Mouse (Mus musculus): ENCODE results near the gene Rbfox1.

Gene Rbfox1

DNA sequence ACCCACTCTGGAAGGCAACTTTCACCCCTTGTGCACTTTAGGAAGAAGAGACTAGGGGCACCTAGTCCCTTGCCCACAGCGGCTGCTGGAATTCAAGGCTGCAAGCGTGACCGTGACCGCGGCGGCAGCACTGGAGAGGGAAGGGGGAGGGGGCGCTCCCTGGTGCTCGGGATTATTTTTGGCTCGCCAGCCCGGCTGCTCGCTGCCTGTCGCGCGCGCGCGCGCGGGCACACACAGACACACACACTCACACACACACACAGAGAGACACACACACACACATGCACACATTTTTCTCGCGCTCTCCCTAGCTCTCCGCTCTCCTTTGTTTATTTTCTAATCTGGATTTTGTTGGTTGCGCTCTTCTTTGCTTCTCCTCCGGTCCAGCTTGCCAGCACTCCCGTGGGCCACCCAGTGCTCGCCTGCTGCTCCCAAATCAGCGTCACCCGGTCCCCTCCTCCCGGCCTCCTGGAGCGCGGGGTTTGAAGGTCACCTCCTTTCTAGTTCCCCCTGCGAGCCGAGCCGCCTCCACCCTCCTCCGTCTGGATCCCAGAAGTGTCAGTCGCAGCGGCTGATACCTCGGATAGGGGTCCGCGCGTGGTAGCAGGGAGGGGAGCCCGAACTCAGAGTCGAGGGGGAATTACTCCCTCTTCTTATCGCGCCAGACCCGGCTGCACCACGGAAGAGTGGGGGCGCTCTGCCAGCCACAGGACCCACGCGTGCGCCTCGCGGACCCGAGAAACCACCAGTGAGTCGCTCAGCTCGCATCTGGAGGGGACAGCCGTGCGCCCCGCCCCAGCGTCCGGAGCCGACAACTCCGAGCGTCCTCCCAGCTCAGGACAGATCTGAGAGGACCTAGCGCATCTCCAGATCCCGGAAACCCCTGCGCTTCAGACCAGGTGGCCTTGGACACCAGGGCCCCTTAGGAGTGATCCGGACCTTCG lies at the start of gene Rbfox1:
Gene Rbfox1, plus strand, starts transcription at position 610 of the 944 bp plus-strand sequence.
- DNase-seq, result peak; percentile 71

DNA sequence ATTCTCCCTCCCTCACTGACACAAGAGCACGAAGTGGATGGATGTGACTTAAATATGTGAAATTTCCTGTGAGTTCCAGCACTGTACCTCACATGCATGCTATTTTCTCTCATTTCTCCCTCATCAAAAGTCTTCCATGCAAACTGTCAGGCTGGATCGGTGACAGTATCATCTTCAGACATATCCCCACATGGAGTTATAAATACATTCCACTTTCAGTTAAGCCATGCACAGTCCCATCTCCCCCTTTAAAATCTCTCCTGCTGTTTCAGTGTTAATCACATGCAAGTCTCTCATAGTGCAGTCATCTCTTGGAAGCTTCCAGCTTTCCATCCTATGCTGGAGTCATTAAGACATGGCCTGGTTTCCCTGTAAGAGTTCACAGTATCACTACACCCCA lies 48.4 kb upstream of the Rbfox1 start:
- no peak for DNase-seq

DNA sequence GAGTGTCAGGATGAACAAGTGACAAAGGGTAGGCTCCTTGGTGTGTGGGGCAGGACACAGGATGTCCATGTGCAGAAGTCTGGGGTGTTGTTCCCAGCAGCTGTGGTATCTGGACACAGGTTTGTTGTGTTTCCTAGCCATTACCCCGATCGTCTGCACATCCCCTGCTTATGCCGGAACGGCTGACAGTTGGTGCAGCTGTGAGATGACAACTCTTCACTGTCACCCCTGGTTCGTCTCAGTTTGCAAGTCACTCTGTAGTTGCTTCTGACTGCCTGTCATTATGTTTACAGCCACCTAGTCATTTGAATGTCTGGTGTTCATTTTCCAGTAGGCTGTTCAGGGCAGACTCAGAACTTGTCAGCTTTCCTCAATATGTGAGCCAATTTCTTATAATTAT lies 44.0 kb upstream of the Rbfox1 start:
- no peak for DNase-seq

DNA sequence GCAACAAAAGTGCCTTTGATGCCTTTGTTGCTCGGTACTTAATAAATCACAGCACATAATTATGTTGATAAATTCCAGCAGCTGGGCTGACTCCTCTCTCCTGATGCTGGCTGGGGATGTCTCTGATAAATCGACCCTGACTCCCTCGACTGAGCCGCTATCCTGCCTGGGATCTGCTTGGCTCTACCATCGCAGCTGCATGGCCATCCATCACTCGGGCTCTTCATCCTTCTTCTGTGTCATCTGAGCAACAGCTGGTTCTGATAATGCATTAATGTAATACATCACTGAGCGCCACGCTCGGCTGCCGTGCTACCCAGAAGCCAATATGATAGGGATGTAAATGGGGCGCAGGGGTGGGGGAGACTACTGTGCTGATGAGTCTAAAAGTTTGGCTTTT lies 39.5 kb upstream of the Rbfox1 start:
- DNase-seq, result no peak

DNA sequence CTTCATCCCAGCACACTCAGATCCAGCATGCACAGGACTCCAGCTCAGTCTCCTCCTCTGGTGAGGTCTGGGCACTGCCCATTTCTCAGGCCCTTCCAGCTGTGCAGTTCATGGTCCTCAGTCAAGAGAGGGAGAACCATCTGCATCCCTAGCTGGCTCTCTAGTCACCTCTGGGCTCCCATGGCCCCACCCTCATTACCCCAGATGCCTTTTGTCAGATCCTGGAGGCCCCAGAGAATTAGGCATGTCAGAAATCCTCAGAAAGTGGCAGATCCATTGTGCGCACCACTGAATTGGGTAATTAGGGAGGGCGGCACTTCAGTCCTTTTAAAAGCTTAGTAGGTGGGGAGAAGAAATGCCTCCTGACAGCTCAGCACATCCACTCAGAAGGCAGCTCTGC lies 32.1 kb upstream of the Rbfox1 start:
- DNase-seq, result no peak

DNA sequence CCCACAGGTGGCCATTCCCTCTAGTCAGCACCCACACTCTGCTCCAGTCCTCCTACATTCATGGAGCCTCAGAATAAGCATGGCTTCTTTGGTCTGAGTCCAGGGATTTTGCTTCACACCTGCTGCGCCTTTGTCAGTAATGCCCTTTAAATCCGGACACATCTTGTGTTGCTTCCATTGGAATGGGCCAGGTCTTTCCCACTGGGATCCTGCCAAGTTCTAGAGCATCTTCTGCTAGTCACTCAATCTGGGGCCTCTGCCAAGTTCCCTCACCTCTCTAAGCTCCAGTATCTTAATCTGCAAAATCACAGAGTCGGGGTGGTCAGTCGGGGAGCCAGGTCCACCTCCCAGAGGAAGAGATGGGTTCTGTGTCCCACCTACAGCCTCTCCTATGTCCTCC lies 20.8 kb upstream of the Rbfox1 start:
- DNase-seq, result peak; percentile 52 to 58

DNA sequence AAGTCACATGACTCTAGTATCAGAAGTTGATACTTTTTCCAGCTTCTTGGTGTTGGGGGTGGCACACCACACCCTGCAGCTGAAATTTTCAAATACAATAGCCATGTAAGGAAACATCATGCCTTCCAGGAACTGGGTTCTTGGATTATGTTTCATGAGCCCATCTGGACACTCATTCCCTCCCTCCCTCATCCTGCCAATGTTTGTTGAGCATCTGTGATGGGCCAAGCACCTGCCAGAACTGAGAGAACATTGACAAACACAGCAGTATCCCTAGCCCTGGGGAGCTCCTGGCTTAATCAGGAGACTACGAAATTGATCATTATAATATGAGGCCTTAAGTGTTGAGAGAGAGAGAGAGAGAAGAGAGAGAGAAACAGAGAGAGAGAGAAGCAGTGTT lies 18.2 kb upstream of the Rbfox1 start:
- DNase-seq, result peak in 1 of 2 experiments; percentile 9

DNA sequence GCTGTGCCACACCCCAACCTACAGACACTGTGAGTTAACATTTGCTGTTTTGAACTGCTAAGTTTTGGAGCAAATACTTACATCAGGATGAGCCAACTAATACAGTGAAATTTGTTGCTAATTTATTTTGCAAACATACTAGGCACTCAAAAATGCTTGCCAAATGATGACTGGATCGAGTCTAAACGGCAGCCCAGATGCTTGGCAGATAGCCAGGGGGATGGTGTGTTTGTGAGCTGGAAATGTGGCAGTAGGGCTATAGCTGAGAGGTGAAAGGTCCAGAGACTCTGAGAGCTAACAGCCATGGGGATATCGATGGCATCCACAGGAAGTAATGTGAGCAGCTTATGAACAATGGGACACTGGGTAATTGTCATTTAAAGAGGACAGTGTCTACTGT lies 14.8 kb upstream of the Rbfox1 start:
- DNase-seq, result no peak

DNA sequence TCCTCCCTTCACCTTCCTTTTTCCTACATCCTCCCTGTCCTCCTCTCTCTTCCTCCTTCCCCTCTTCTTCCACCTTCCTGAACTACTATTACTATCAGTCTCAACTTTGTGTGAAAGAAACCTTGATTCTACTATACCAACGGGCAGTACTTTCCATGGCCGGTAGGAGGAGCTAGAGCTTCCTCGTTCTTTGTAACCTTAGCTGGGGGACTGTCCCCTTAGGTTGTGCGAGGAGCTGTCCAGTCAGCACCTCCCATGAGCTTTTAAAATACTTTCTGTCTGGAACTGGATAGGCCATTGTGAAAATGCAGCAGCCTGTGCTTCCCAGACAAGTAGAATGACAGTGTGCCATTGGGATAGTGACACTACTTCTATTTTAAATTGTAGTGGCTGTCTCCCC lies 3.3 kb upstream of the Rbfox1 start:
- DNase-seq, result peak; percentile 77 to 79

DNA sequence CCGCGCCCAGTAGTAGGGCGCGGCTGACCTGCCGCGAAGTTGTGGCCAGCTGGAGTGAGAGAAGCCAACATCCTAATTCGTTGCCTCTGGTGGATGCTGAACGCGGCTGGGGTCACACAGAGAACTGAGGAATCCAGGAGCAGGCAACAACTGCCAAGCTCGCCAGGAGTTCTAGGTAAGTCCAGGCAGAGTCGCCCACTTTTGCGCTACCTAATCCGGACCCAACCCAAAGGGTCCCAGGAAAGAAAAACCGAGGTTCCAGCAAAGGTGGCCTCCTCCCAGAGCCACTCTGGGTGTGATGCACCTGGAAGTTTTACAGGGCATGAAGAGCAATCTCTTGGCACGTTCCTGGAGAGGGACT lies 515 bp downstream of the Rbfox1 start:
- DNase-seq, result no peak

DNA sequence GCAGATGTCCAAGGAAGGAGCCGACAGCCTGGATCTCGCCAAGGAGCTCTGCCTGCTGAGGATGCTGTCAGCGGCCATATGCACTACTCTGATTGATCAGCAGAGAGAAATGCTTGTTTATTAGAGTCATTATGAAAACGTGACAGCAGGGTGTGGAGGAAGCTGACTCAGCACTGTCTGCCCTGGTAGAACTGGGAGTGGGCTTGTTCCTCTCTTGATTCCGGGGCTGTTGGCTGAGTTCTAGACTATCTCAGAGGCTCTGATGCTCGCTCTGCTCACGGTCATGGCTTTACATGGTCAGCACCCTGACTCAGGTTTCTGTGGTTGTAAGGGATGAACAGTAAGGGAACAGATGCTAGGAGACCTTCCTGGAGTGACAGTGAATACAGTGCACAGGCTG lies 10.4 kb downstream of the Rbfox1 start:
- DNase-seq, result no peak

DNA sequence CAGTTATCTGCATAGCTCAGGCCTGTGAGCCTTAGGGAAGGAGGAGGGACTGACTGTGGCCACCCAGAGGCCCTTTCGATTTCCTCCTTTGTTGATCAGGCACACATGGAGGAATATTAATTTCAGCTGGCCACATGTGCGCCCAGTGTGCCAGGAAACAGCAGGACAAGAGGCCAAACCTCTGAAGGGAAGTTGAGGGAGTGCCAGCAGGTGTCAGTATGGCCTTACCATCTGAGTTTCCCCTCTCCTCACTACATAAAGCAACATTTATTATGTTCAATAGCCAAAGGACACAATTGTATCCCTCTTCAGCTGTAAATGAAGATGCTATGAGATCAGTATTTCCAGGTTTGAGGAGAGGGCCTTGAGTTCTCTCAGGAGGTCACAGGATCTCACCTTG lies 13.2 kb downstream of the Rbfox1 start:
- DNase-seq, result no peak

DNA sequence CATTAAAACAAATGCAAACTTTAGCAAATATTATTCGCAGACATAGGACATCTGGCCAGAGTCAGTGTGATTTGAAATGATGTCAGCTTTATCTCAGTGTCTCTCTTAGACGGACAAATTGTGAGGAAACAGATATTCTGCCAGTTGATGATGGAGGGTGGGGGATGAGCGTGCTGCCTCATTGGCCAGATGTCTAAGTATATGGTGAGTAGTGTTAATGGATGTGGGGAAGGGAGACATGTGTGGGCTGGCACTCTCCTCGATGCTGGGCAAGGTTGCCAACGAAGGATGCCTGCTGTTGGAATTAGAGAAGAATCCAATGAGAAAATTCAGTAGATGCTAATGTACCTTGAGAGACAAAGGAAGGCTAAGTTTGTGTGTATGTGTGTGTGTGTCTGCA lies 25.6 kb downstream of the Rbfox1 start:
- DNase-seq, result no peak

DNA sequence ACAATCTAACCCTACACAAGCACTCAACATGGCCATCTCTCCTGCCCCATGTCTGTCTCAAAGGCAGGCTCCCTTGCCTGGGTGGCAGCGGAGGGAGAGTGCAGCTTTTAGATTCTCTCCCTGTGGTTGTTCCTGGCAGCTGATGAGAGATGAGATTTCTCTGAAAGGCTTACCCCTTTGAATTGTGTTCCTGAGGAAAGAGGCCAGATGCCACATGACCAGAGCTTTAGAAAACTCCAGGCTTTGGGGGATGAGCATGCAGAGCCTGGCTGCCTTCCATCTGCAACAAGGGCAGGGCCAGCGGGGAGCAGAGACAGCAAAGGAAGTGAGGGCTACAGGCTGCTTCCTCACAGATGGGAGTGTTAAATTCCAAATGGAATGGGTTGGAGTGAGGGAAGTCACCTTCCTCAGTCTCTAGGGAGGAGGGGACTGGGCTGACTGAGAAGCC lies 26.7 kb downstream of the Rbfox1 start:
- DNase-seq, result peak; percentile 92 to 95

DNA sequence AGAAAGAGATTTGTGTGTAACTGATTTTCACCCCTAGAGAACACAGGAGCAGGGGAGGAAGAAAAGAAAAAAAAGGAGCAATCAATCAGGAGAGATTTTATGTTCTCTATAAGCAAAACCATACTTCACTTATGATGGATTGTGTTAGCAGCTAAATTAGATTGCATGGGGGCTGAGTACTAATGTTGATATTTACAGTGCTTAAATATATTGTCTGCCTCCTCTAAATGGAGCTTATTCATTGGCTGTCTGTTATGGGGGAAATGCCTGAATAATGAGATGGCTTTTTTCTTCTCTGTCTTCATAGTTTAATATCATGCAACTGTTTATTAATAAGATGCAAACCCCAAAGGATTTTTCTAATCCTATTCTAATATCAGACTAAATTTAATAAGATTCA lies 32.8 kb downstream of the Rbfox1 start:
- no peak for DNase-seq

DNA sequence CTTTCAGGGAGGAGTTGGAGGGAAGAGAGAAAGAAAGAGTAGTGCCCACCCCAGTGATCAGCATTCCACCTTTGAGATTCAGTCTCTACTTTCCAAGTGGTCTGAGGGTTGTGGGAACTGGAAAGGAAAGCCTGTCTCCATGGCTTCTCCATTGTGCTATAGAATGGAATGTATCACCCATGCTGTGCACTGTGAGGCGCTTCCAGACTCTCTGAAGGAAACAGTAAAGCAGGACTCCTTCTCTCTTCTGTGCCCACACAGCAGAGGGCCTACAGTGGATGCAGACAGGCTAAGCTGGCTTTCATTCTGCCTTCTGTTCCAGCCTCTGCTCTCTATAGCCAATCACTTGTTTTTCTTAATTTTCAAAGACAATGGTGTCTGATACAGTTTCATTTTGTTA lies 41.8 kb downstream of the Rbfox1 start:
- no peak for DNase-seq

DNA sequence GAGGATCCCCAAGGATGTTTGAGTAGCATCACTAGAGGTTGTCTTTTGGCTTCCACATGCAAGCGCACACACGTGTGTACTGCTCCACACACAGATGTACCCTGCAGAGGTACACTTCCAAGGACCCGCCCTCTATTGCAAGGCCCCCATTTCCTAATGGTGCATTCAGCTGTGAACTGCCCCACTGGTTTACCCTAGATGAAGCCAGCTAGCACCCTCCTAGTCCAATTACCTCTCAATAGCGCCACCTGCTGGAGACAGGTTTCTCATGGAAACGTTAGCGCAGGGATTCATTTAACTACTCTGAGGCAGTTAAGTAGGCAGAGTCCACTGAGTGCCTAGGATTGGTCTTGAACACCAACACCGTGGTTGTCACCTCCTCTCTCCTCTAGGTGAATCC lies 46.5 kb downstream of the Rbfox1 start:
- DNase-seq, result peak; percentile 87 to 88

DNA sequence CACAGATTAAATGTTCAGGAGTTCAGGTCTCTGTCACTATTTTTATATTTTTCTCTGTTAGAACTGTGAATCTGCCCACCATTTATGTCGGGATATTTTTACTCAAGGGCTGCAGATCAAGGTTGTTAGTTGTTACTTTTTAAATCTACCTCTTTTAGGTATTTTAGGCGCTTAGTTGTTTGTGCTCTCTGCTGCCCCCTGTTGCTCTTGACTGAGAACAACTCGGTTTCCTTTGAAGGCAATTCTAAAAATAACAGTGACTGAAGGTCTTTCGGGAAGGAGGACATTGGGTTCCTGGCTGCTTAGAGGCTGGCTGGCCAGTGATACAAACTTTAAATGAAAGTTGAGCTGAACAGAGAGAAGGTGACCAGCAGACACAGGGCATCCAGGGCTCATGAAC lies 54.9 kb downstream of the Rbfox1 start:
- peak; percentile 20 to 41 for DNase-seq

DNA sequence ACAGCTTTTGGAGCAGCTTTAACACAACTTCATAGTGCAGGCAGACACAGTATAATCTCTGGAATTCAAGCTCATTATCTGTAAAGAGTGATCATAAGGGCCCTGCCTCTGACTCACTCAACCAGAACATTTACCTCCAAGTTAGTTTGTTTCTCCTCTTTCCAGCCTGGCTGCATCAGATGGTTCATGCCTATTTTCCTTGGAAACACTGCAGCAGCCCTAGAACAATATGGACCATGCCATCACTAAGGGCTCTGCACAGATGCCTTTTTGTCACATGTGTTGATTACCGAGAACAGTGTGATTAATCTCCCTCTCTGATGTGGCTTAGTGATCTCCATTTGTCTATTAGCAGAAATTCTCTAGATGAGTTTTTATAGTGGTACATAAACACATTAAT lies 60.5 kb downstream of the Rbfox1 start:
- DNase-seq, result no peak

DNA sequence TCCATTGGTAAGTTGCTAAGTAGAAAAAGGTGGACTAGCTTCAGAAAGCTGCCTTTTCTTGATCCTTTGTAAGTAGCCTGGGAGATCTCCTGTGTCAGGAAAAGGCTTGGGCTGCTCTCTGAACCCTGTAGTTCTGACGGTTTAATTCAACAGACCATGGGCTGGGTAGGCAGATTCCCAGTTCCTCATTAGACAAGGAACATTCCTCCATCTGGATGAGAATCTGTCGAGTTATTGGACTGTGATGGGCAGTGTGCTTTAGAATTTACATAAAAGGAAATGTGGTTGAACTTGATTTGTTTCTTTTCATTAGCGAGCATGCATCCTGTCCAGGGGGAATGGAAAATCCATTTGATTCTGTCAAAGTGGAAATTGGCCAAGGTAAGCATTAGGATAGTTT lies 68.0 kb downstream of the Rbfox1 start:
- no peak for DNase-seq

DNA sequence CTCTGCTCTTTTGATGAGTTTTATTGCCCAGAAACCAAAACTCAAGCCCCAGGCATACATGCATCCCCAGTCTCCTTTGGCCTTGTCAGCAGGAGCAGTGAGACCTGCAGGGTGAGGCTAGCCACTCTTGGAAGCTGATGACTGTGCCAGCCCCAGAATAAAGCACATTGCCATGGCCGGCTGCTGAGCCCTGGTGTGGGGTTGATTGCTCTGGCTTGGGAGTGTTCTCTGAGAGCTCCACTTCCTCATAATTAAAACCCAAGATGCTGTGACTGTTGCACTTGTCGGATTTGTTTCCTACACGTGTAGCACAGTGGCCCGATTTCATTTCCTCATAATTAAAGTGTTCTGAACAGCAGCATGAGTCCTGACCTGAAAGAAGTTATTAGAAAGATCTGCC lies 72.3 kb downstream of the Rbfox1 start:
- DNase-seq, result peak; percentile 17 to 29

DNA sequence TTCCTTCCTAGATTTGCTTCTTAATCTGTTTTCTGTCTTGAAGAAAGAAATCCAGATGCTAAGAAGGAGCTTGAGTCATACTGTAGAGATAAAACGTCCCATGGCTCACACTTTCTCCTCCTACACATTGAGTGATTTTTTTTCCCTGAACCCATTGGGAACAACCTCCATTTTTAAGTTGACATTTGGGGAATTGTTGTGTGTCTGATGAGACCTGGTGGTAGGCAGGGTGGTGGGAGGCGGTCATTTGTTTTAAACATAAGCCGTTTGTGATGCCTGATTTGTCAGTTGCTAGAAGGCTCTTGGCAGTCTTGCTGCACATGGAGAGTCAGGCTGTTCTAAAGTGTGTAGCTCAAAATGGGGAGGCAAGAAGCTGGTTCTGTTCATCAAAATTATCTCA lies 76.6 kb downstream of the Rbfox1 start:
- DNase-seq, result no peak

DNA sequence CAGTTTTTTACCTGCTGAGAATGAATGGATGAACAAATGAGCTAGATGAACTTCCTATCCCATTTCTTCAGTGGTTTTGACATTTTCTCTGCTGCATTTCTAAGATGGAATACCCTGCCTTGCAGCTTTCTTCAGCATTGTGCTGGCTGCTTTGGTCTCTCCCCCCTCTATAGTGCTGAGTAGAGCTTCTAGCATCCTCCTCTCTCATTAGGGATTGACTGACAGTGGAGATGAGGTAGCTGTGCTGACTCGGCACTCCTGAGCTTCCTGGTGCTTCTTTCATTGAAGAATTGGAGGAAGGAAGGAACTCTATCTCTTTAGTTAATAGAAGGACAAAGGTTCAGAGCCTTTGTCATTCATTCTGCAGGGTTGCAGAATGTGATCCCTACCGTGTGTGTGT lies 89.0 kb downstream of the Rbfox1 start:
- DNase-seq, result no peak

DNA sequence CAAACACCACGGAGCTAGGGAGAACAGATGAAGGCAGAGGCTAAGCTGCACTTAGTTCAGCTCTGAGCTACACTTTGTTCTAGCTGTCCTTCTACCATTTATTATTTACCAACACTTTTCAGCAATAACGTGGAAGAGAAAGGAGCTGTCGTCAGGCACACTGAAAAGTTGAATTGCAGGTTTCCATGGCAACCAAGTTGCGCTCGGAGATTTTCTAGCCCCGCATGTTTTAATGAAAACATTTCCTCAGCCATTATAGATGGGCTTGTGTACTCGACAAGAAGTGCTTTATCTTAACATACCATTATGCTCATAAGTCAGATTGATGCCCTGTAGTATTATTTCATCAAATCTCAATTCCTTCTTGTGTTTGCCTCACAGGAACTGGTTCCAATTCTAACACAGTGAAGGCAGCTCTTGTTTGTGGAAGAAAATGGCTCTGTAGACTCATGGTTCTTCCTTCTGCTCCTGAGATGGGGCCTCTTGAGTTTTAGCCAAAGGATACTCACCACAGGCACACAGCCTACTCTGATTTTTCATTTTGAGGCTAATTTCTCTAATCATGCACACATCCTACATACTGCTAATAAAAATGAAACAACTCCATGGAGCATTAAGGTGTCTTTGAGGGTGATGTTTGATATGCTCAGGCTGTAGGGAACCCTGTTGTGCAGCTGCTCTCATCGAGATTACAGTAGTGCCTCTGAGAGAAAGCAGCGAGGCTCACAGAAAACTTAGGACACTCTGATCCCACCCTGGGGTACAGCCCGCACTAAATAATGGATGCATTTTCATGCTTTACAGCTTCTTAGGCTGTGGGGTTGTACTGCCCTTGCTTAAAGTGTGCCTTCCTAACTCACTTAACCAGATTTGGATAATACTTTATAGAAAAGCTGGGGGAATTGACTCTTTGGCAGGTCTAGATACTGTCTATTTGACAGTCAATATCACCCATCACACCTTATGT lies 107.2 kb downstream of the Rbfox1 start:
- DNase-seq, result no peak
